Mouse (Mus musculus) bone marrow macrophage, adult 2 months (primary cell): Measurements from ENCODE around the gene Nr1d1.

Experiments
- CTCF ChIP-seq: IDR thresholded peaks from 2 replicates; pipeline ENCODE4 v1.5.1; 2012; ENCODE audit warnings: low read depth, mild to moderate bottlenecking, low read length, moderate library complexity
- POLR2A ChIP-seq: IDR thresholded peaks from 2 replicates; pipeline ENCODE4 v1.6.1; 2012; ENCODE audit warnings: mild to moderate bottlenecking, low read depth, low read length, borderline replicate concordance

- TF ChIP-seq CTCF (no peak), POLR2A (no peak)
Observed at GRCm38 (mm10) chr11:98795015-98795713, 20.0 kb upstream of the Nr1d1 start, which contains the start of gene Msl1.
